Mouse (Mus musculus): ENCODE data around the gene Cdon.

GRCm38 (mm10) chr9:35541488-35541887 is 120.6 kb downstream of the Cdon start:
- TF ChIP-seq CTCF (IDR thresholded peaks at IDR 0.05; ENCODE audit: low read depth) (peak; percentile 74), EP300 (IDR thresholded peaks at IDR 0.05; ENCODE audit: low read depth) (no peak)
